Mouse (Mus musculus) retina, embryonic 14.5 days (tissue): ENCODE data around the gene Zfp568.
"Not testable (repeated sequence)": the region's sequence is repeated elsewhere in the genome, so short reads cannot be mapped to it uniquely, and the experiment has no call there.

Source experiments
- DNase-seq: peaks from one replicate; pipeline ENCODE4 v3.0.0-alpha.2; 2015; ENCODE audit warnings: low spot score

Zfp568 gene

GRCm38 (mm10) chr7:29983690-29984380 lies at the start of gene Zfp568:
TSS of gene Zfp568 (plus strand) at chr7:29983955.
- peak; percentile 97 for DNase-seq

GRCm38 (mm10) chr7:29938856-29939255 lies 44.9 kb upstream of the Zfp568 start:
- no peak for DNase-seq

DNA sequence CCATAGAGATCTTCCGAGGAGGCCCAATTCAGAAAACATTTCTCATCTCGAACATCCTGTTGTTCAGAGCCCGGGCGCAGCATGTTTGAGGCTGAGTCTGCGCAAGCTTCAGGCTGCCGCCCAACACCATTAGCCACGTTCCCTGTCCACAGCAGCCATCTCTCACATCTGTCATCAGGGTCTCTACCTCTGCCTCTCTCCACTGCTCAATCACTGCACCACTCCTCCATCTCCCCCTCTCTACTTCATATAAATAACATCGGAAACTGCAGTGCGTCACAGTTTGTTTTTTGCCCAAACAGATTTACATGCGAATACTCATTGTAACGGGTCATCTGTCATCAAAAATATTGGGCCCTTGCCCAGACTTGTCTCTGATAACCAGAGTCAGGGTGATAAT lies 42.7 kb upstream of the Zfp568 start:
- DNase-seq = no peak

- DNase-seq = no peak
Measured at GRCm38 (mm10) chr7:29942740-29943139, 41.0 kb upstream of the Zfp568 start.

DNA sequence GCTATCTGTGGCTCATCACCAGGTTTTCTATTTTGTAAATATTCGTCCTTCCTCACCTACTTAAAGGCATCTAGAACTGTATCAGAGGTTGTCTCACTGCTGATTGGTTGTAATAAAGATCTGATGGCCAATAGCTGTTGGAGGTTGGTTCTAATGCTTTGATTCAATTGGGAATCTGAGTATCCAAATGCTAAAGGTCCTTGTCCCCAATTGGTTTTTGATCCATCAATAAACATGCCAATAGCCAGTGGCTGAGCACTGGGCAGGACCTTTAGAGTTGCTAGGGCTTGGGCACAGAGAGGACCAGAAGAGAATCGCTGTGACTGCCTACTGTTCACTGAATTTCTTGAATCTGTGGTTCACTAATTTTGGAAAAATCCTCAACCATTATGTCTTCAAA lies 40.0 kb upstream of the Zfp568 start:
- no peak for DNase-seq

GRCm38 (mm10) chr7:29944201-29944600 lies 39.6 kb upstream of the Zfp568 start:
- no peak for DNase-seq

- no peak for DNase-seq
Measured at GRCm38 (mm10) chr7:29953086-29953485, 30.7 kb upstream of the Zfp568 start.

- DNase-seq = peak; percentile 78
Measured at GRCm38 (mm10) chr7:29953513-29954401, 30.0 kb upstream of the Zfp568 start, which contains the start of gene Zfp74. TSS of gene Zfp74 (minus strand) at chr7:29954089.

- DNase-seq = peak; percentile 65
Measured at GRCm38 (mm10) chr7:29954731-29955130, 29.0 kb upstream of the Zfp568 start.

- DNase-seq = no peak
Measured at GRCm38 (mm10) chr7:29956257-29956656, 27.5 kb upstream of the Zfp568 start.

DNA sequence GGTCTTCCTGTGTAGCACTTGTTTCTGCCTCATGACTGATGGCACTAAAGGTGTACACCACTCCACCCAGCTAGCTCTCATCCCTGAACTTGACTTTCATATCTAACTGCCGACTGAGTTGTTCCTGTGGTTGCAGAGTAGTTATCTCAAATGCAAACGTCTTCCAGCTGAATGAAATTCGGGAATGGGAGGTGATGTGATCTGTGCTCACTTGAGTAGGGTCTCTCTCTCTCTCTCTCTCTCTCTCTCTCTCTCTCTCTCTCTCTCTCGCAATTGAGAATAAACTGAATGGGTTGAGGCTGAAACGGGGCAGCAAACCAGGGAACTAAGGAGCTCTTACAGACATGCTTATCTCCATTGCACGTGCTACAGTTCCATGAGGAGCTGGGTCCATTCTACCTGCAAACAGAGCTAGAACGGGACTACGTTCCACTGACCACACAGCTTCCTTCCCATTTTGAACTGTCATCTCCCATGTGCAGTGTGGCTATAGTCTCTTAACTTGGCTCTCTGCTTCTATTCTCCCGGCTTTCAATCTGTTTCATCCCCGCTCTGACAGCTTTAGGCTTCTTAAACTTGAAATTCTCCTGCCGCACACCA lies 25.5 kb upstream of the Zfp568 start:
- no peak for DNase-seq

- no peak for DNase-seq
Measured at GRCm38 (mm10) chr7:29959004-29959403, 24.8 kb upstream of the Zfp568 start.

- DNase-seq = not testable (repeated sequence)
Measured at GRCm38 (mm10) chr7:29965115-29965810, 18.5 kb upstream of the Zfp568 start.

DNA sequence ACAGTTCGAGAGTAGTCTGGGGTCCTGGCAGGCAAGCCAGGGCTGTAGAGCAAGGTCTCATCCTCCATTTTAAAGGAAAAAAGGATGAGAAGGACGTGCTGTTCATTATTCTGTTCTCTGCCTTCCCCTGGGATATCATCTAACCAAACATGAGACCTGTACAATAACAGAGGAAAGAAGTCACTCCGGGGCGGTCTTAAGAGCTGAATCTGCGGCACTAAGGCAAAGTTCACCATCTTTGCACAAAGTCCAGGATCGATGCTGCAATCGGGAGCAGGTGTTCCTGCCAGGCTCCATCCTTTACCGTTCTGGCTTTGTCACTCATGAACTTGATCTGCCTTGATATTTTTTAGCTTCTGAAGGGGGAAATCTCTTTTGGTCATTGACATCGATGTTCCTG lies 13.1 kb upstream of the Zfp568 start:
- DNase-seq = no peak

- no peak for DNase-seq
Measured at GRCm38 (mm10) chr7:29980761-29981160, 3.0 kb upstream of the Zfp568 start.

DNA sequence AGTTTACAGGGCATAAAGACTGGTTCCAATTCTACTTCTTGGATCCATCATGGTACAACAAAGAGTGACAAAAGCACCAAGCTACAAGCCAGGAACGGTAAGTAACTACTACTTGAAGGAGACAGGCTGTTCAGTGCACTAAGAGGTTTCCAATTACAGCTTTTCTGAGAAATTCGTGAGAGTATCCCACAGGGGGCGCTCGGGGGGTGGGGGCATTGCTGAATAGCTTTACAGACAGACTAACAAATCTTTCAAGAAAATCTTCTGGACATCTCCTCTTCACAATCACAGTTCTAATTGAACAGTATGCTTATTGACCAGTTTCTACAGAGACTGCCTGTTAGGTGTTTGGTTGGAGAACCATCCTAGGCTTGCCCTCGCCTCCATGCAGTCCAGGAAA lies 2.3 kb upstream of the Zfp568 start:
- peak; percentile 3 for DNase-seq

GRCm38 (mm10) chr7:29981860-29982259 lies 1.9 kb upstream of the Zfp568 start:
- DNase-seq = no peak

GRCm38 (mm10) chr7:29982341-29982740 lies 1.4 kb upstream of the Zfp568 start:
- DNase-seq = no peak

- no peak for DNase-seq
Measured at GRCm38 (mm10) chr7:29982931-29983330, 824 bp upstream of the Zfp568 start.

GRCm38 (mm10) chr7:29983340-29983689 lies 440 bp upstream of the Zfp568 start:
- DNase-seq = no peak

DNA sequence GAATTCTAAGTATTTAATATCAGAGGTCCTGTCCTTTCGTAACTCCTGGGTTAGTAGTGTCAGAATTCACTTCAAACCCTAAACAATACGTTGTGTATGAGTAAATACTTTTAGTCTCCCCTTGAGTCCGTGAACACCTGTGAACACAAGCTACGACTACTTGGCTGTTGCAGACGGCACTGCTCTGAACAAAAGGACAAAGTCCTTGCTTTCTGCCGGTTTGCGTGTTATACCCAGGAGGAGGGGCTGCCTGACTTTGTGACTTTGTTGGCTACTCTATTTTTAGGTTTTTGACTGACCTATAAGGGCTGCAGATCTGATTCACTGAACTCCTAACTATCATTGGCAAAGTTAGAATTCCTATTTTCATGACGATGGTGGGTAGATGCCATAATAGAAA lies 2.3 kb downstream of the Zfp568 start:
- no peak for DNase-seq

- no peak for DNase-seq
Measured at GRCm38 (mm10) chr7:29987551-29987950, 3.8 kb downstream of the Zfp568 start.
